Mouse (Mus musculus): ENCODE data around the gene Zfp800.

Gene Zfp800

GRCm38 (mm10) chr6:28396051-28396852 is 1.6 kb downstream of the Zfp800 start:
- no peak for DNase-seq

DNA sequence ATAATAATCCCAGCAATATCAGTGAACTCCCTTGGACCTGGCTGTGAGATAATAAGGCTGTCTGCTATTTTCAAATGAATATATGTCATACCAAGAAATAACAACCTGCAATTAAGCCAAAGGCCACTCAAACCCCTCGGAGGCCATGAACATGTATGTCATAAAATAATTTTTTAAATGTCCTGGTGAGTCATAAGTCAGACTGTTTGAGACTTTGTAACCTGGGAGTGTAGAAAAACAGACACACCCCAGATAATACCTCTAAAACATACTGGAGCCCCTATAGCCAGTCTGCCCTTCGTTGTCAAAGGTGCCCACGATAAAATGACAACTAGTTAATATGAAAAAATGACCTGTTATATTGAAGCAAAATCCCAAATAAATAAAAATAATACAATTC is 8.8 kb downstream of the Zfp800 start:
- DNase-seq, result no peak

GRCm38 (mm10) chr6:28385169-28385568 is 12.6 kb downstream of the Zfp800 start:
- no peak for DNase-seq

GRCm38 (mm10) chr6:28381983-28382382 is 15.8 kb downstream of the Zfp800 start:
- DNase-seq, result no peak

GRCm38 (mm10) chr6:28369966-28370683 is 27.7 kb downstream of the Zfp800 start:
- no peak for DNase-seq

- DNase-seq, result no peak
Measured at GRCm38 (mm10) chr6:28367575-28367974, 30.2 kb downstream of the Zfp800 start.

- no peak for DNase-seq
Measured at GRCm38 (mm10) chr6:28351066-28351465, 46.7 kb downstream of the Zfp800 start.

- DNase-seq, result no peak
Measured at GRCm38 (mm10) chr6:28345677-28346076, 52.1 kb downstream of the Zfp800 start.

DNA sequence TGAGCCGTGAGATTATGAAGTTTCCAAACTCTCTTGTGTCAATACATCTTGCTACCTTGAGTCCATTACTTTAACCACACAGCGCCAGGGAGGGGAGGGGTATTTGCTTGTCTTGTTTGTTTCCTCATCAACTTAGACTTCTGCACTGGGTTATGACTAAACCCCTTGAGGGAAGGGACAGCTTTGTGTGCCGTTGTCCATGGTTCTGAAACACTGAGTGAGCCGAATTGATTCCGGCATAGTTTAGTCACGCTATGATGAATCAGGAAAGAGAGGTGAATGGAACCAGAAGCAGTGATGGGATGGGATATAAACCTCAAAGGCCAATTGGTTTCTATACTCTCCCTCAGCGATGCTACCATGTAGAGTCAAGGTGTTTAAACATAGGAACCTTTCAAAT is 52.6 kb downstream of the Zfp800 start:
- DNase-seq, result no peak

DNA sequence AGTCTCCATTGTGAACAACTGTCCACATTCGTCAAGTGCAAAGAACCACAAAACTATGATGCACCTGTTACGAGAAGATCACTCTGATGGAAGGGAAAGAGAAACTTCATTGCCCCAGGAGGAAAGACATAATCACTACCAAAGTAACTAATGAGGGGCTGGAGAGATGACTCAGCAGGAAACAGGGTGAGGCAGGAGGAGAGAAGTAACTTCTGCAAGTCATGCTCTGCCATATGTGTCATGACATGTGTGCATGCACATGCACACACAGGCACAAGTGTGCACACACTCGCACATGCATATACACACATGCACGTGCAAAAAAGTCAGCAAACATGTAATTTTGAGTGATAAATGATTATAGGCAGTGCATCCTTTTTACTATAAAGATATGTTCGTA is 54.9 kb downstream of the Zfp800 start:
- DNase-seq, result no peak

- no peak for DNase-seq
Measured at GRCm38 (mm10) chr6:28341174-28341573, 56.6 kb downstream of the Zfp800 start.

DNA sequence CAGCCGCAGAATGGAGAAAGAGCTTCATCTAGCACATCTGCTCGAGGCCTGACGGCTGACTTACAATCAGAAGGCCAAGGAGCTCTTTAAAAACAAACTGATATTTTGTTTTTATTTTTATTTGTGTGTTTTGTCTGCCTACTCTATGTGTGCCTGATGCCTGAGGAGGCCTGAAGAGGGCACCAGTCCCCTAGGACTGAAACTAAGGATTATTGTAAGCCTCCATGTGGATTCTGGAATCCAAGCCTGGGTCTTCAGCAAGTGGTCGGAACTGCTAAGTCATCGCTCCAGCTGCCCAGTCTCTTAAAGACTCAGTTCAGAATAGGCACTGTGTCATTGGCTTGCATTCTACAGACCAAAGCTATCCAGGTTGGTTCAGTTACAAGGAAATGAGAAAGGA is 58.4 kb downstream of the Zfp800 start:
- DNase-seq, result no peak

DNA sequence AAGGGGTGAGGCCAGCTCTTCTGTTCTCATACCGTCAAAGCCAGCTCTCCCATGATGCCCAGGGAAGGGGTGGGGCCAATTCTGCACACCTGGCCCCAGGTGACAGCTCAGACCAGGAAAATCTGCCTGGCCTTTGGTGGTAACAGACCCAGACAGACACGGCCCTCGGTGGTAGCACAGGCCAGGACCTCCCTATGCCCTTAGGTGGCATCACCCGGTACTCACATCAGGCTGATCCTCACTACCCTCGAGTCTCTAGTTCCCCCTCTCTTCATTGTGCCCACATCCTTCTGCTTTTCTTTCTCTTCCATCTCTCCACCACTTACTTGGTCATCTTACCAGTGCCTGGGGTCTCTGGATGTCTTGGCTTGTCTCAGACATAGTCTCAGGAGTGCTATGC is 64.1 kb downstream of the Zfp800 start:
- no peak for DNase-seq

GRCm38 (mm10) chr6:28332546-28332945 is 65.3 kb downstream of the Zfp800 start:
- no peak for DNase-seq

DNA sequence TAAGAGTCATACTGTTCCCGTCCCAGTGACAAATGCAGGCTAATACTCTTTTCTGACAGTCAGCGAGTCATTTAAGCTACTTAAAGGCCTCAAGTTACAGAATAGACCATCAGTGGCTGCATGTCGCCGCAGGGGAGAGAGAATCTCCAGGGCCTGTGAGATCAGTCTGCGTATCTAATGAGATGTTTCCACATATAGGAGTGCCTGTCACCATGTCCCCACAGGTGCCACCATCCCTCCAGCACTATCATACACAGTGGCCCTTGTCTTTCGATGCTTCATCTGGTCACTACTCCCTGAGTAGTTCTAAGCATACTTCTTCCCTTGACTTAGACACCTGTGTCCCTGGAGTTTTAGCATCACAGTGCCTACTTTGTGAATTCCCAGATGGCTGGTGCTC is 68.0 kb downstream of the Zfp800 start:
- no peak for DNase-seq

- DNase-seq, result no peak
Measured at GRCm38 (mm10) chr6:28329002-28329596, 68.7 kb downstream of the Zfp800 start.

GRCm38 (mm10) chr6:28326720-28327119 is 71.1 kb downstream of the Zfp800 start:
- DNase-seq, result no peak

- no peak for DNase-seq
Measured at GRCm38 (mm10) chr6:28322399-28322798, 75.4 kb downstream of the Zfp800 start.

DNA sequence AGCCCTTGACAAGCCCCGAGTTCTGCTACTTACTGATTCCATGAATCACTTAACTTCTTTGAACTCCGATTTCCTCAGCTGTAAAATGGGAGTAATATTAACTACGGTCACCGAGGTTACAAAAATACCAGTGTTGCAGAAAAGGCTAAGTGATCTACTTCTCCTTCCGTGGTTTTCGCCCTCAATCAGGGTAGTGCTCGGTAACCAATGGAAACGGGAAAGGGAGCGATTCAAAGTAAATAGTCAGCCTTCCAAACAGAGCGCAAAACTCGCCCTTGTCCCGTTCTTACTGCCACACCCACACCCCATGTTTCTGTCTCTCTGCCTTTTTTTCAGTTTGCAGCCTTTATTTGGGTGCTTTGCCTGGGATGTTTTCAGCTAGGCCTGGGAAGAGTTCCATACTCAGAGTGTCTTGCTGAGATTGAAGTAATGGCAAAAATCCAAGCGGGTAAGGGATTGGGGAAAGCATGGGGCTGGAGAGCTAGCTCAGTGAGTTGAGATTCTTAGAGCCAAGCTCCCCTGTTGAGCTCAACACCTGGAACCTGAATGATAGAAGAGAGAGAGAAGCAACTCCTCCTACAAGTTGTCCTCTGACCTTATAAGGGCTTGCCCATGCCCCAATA is 78.0 kb downstream of the Zfp800 start:
- DNase-seq, result no peak

- no peak for DNase-seq
Measured at GRCm38 (mm10) chr6:28318820-28319573, 78.8 kb downstream of the Zfp800 start.

GRCm38 (mm10) chr6:28315208-28315607 is 82.6 kb downstream of the Zfp800 start:
- no peak for DNase-seq

GRCm38 (mm10) chr6:28312067-28312466 is 85.7 kb downstream of the Zfp800 start:
- no peak for DNase-seq

DNA sequence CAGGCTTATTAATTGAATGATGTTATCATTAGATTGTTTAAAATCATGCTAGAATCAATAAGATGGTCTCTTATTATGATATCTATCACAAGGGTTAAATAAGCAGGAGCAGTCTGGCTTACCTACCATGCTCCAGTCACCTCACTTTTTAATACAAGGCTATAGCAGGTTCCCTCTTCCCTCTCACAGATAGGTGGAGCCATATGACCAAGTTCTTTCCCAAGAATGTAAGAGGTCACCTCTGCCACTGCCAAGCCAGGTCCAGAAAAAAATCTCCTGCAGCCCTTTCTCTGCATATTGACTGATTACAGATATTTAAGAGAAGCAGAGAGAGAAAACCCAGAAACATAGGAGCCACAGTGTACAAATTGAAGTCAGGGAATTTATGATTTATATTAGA is 88.1 kb downstream of the Zfp800 start:
- no peak for DNase-seq
